Mouse (Mus musculus) cerebellum, postnatal 25 days (tissue): ENCODE results near the gene Prl8a6.

Experiments used
- DNase-seq, 2 experiments: peaks; one replicate each; pipeline ENCODE4 v3.0.0; 2021; ENCODE audit warnings: mixed read lengths in 2 of 2

Gene Prl8a6

GRCm38 (mm10) chr13:27438588-27438987 lies at the start of gene Prl8a6:
Prl8a6 (minus strand) TSS chr13:27438688.
- no peak for DNase-seq

DNA sequence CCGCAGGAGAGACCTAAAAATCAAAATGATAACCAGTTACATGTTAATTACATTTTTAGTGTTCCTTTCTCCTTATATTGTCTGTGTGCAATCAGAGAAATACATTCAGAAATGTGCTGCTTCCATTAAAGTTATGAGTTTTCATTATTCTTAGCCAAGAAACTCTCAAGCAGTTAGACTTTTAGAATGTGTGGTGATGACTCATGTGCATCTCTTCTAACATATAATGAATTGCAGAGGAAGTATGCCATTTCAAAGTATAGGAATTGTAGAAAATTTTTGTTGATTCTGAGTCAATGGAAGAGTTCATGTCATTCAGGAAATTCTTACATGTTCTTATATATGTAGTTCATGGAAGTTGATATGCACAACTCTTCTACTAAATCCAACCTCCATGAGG lies 5.3 kb downstream of the Prl8a6 start:
- no peak for DNase-seq

GRCm38 (mm10) chr13:27413640-27414039 lies 24.8 kb downstream of the Prl8a6 start:
- no peak for DNase-seq

DNA sequence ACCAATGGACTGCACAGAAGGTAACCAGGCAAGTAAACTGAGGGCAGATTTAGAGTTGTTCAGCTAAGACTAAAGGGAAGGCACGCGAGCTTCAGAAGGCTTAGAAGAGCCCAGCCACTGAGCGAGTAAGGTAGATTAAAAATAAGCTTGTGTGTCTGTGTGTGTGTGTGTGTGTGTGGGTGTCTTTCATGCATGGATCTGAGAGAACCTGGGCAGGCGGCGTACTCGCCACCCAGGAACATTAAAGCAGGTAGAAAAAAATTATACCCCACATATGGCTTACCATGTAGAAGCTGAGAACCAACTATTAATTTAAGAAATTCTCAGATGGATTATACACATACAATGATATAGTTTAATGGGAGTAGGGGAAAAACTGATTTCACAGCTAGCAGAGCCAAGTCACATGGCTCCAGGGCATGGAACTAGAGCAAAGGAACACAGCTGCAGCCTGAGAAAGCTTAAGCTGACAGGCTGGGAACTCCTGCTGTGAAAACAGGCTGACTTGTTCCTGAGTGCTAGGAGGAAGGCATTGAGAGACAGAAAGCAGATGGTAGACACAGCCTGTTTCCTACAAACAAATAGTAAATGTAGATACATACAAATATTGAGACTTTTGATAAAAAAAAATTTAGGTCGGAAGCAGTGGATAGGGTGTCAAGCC lies 39.3 kb downstream of the Prl8a6 start:
- DNase-seq = peak; percentile 53 to 74

DNA sequence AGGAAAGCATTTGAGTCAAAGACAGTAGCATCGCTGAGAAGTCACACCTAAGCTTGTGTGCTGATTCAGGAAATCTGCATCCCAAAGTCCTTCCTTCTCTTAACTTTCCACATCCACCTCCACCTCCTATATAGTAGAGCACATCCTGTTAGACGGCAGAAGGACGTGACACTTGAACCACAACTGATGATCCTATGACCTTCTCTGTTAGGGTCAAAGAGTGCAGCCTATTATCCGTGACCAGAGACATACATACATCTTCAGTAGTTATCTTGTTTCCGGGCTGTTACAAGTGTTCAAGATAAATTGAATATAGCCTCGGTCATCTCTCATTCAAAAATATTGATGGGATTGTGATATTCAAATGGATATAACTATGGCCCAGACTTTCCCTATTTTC lies 47.7 kb downstream of the Prl8a6 start, which contains the start of gene Prl2b1:
Gene Prl2b1 (minus strand): TSS at position 101 of the 400 bp plus-strand sequence.
- no peak for DNase-seq
